ENCODE assay signal across 22 mouse cellular contexts in the genomic region with DNA sequence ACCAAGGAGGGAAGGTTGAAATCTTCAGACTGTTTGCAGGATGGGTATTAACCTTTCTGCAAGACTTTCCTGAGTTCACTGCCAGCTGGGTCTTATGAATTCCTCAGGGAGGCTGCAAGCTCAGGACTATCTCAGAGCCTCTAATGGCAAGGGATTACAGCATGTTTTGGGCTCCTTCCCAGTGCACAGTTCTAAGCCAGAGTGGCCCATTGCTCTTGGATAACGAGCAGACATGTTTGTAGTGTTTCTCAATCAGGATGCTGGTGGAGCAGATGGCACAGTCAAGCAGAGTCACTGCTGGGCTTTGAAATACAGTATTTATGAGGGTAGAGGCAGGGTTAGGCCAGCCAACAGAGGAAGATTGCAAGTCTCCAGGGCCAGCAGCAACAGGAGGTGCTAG. TPM values are rescaled to one million over a fixed set of nuclear protein-coding genes. Genes with fewer than 3 reads are reported as not detected.
DNase-seq lines count a peak whose midpoint lies in the region; ATAC-seq and TF ChIP-seq lines count a peak whose summit lies in the region.
"Had no signal": no experiment of that assay in that cellular context is flagged by ENCODE, and none has a peak within 500 bp of the region (broad histone marks: within the 10 kb centered on the region; RNA-seq: fewer than 3 reads in every experiment).

No protein-coding gene starts in this region.

- H3K9ac ChIP-seq in forebrain, embryonic 16.5 days (replicated peaks; ENCODE audit: low read depth, low read length) = no peak overlapping the region
- H3K9ac ChIP-seq in forebrain, embryonic 12.5 days = no peak overlapping the region
- H3K9ac ChIP-seq: hindbrain, embryonic 12.5 days; limb, embryonic 13.5 days; liver, embryonic 15.5 days had no signal

- intact Hi-C loops in heart, postnatal 10 days (cut with DNase I) = loop anchor here (10.0 kb wide), 3 partner anchors 602 to 1192 kb away; no protein-coding TSS in a partner anchor

- no peak for TF ChIP-seq CTCF in brain, embryonic 14.5 days (IDR thresholded peaks at IDR 0.05; ENCODE audit: borderline replicate concordance, extremely low read depth, insufficient read depth, insufficient read length)

- no peaks in the 10 kb centered on the region for H3K9me3 ChIP-seq in forebrain, embryonic 16.5 days (ENCODE audit: control insufficient read depth, low read length)
- no peaks in the 10 kb centered on the region for H3K9me3 ChIP-seq in forebrain, embryonic 12.5 days
- H3K9me3 ChIP-seq: hindbrain, embryonic 12.5 days; limb, embryonic 13.5 days; liver, embryonic 15.5 days; midbrain, embryonic 10.5 days had no signal

- H3K27me3 ChIP-seq in forebrain, embryonic 16.5 days (replicated peaks; ENCODE audit: control insufficient read depth, insufficient read depth, low read length) = no peaks in the 10 kb centered on the region
- peaks cover 29% of the 10 kb centered on the region for H3K27me3 ChIP-seq in forebrain, embryonic 12.5 days

- WGBS in forebrain, embryonic 16.5 days = 26% methylated on average over 1 of the region's 1 CpGs
- WGBS in forebrain, embryonic 12.5 days = 82% methylated on average over 1 of the region's 1 CpGs

- peaks cover 17% of the 10 kb centered on the region for H3K4me1 ChIP-seq in forebrain, embryonic 16.5 days (replicated peaks; ENCODE audit: control insufficient read depth, insufficient read depth, low read length)
- H3K4me1 ChIP-seq in forebrain, embryonic 12.5 days = peaks cover 16% of the 10 kb centered on the region
- H3K4me1 ChIP-seq: liver, embryonic 15.5 days had no signal

- DNase-seq in layer of hippocampus, adult 11-12 months (ENCODE audit: low spot score) = peak; percentile 59
- DNase-seq in layer of hippocampus, adult 9-10 months (ENCODE audit: low spot score) = no peak
- peak; percentile 62 for DNase-seq in brain, embryonic 14.5 days (ENCODE audit: low read depth)
- peak; percentile 4 to 29 for DNase-seq in heart, postnatal 10 days
- DNase-seq in MN1 (ENCODE audit: low spot score) = no peak
- DNase-seq: cerebellum, adult 8-10 months; kidney, postnatal 14 days; lung, postnatal 10 days; thymus, postnatal 25 days had no signal

- no peak overlapping the region for H3K4me3 ChIP-seq in forebrain, embryonic 16.5 days (replicated peaks; ENCODE audit: low read length)
- H3K4me3 ChIP-seq in forebrain, embryonic 12.5 days (replicated peaks) = no peak overlapping the region
- H3K4me3 ChIP-seq: hindbrain, embryonic 12.5 days; left cerebral cortex, adult 2 months; limb, embryonic 13.5 days; liver, embryonic 15.5 days; midbrain, embryonic 10.5 days; myocyte had no signal

- peak; percentile 51 for ATAC-seq in forebrain, embryonic 16.5 days
- no peak for ATAC-seq in forebrain, embryonic 12.5 days (ENCODE audit: low FRiP score)
- ATAC-seq in megakaryocyte-erythroid progenitor cell, adult 5-6 weeks (replicated peaks; ENCODE audit: low FRiP score, low TSS enrichment, poor library complexity, severe bottlenecking) = no peak
- ATAC-seq: intestine, embryonic 16.5 days had no signal

- TF ChIP-seq POLR2A in brain, embryonic 14.5 days (IDR thresholded peaks at IDR 0.05; ENCODE audit: borderline replicate concordance, extremely low read depth, insufficient read depth, insufficient read length, poor library complexity, severe bottlenecking) = no peak

- H3K36me3 ChIP-seq in forebrain, embryonic 16.5 days (ENCODE audit: control insufficient read depth, insufficient read depth) = no peaks in the 10 kb centered on the region; the same call in 1 of the 2 replicates
- 0 out of 2 replicates have a peak, but pooled peaks cover 4% of the 10 kb centered on the region for H3K36me3 ChIP-seq in forebrain, embryonic 12.5 days (replicated peaks)
- H3K36me3 ChIP-seq: G1E; hindbrain, embryonic 12.5 days; limb, embryonic 13.5 days; liver, embryonic 15.5 days had no signal

- H3K4me2 ChIP-seq in forebrain, embryonic 16.5 days (ENCODE audit: low read length) = no peak overlapping the region
- no peak overlapping the region for H3K4me2 ChIP-seq in forebrain, embryonic 12.5 days
- H3K4me2 ChIP-seq: hindbrain, embryonic 12.5 days; limb, embryonic 13.5 days; liver, embryonic 15.5 days had no signal

- no peak overlapping the region for H3K27ac ChIP-seq in forebrain, embryonic 16.5 days (ENCODE audit: low read length)
- H3K27ac ChIP-seq in forebrain, embryonic 12.5 days = no peak overlapping the region
- H3K27ac ChIP-seq: hindbrain, embryonic 12.5 days; left cerebral cortex, adult 2 months; limb, embryonic 13.5 days; liver, embryonic 15.5 days; midbrain, embryonic 10.5 days; stomach, postnatal 0 days had no signal

RNA-seq across cellular contexts. Expression of a gene that starts 8.4 kb away (rescaled TPM):
- polyA plus RNA-seq in forebrain, embryonic 16.5 days (2015; fragmentation: Nextera tagmentation; extraction: Ambion mirVana) = 17.8 and 18.8 TPM in 2 replicates
- polyA plus RNA-seq in forebrain, embryonic 12.5 days (2016; fragmentation: Nextera tagmentation; extraction: Ambion mirVana) = 9.6 and 11.0 TPM in 2 replicates
- 84.0 and 92.0 TPM in 2 replicates for polyA plus RNA-seq in brain, embryonic 14.5 days (2012; rRNA removed)
- total RNA-seq in heart, postnatal 10 days (2021) = under 1 TPM; 0.30 to 0.69 TPM
- not detected in 2 replicates for total RNA-seq in megakaryocyte-erythroid progenitor cell, adult 5-6 weeks (2014; fragmentation: Nextera tagmentation)
- not detected in 2 replicates for total RNA-seq in megakaryocyte-erythroid progenitor cell, adult 5-6 weeks (2017)
- total RNA-seq: G1E; neutrophil, adult 5-6 weeks had no signal
- polyA plus RNA-seq: G1E; liver, embryonic 15.5 days; myocyte had no signal

Comparison
In these comparisons a context has a peak if more than half of its experiments do, and no peak if none do; other contexts are left out.
1. DNase-seq: peak in layer of hippocampus, adult 11-12 months (single experiment), brain, embryonic 14.5 days (single experiment) and heart, postnatal 10 days (2 of 2); none in layer of hippocampus, adult 9-10 months (single experiment) and MN1 (single experiment).